Mouse (Mus musculus) kidney, adult 11 months (tissue): ENCODE measurements around the gene Dnajb12.
A peak's percentile ranks its signal among the peaks of the same experiment; 100 is the strongest.
"Not testable (repeated sequence)": the region's sequence is repeated elsewhere in the genome, so short reads cannot be mapped to it uniquely, and the experiment has no call there.

Source experiments
- DNase-seq: peaks from one replicate; pipeline ENCODE4 v3.0.0; 2022

Gene Dnajb12

DNA sequence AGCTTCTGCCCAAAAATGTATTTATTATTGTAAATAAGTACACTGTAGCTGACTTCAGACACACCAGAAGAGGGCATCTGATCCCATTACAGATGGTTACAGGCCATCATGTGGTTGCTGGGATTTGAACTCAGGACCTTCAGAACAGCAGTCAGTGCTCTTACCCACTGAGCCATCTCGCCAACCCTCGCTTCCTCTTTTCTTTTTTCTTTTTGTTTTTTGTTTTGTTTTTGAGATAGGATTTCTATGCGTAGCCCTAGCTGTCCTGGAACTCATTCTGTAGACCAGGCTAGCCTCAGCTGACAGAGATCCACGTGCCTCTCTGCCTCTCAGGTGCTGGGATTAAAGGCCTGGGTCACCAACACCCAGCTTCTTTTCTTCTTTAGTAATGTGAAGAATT, 6.7 kb upstream of the Dnajb12 start:
- DNase-seq: not testable (repeated sequence)

DNA sequence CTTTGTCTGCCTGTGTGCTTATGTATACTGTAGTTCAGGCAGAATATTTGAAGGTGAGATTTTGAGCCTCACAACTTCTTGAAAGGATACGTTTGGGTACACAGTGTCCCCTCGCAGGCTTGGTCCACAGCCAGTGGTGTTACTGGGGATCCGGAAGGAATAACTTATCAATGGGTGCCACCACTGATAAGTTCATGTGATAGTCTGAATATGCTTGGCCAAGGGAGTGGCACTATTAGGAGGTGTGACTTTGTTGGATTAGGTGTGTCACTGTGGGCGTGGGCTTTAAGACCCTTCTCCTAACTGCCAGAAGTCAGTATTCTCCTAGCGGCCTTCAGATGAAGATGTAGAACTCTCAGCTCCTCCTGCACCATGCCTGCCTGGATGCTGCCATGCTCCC, 6.2 kb upstream of the Dnajb12 start:
- no peak for DNase-seq

DNA sequence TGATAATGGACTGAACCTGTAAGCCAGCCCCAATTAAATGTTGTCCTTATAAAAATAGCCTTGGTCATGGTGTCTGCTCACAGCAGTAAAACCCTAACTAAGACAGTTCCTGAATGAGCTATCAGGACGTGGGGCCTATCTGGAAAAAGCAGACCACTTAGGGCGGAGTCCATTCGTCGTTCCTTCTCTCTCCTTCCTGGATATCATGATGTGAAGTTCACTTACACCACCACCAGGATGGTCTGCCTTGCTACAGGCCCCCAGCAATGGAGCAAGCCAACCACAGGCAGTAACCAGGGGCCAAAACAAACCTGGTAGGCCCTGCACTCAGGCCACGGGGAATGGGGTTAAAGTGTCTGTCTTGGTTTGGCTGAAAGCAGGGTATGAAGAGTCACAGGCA, 5.7 kb upstream of the Dnajb12 start:
- no peak for DNase-seq

DNA sequence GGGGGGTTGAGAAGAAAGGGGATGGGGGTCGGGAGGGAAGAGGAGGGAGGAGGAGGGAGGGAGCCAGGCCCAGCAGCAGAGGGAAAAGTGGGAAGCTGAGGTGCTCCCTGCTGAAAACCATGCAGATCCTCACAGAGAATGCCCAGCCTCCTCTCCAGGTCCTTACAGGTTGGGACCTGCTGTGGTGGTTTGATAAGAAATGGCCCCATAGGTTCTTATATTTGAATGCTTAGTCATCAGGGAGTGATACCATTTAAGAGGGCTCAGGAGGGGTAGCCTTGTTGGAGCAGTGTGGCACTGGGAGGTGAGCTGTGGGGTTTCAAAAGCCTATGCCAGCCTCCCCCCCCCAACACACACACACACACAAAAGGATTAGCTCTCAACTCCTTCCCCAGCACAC, 4.0 kb upstream of the Dnajb12 start:
- DNase-seq: no peak

DNA sequence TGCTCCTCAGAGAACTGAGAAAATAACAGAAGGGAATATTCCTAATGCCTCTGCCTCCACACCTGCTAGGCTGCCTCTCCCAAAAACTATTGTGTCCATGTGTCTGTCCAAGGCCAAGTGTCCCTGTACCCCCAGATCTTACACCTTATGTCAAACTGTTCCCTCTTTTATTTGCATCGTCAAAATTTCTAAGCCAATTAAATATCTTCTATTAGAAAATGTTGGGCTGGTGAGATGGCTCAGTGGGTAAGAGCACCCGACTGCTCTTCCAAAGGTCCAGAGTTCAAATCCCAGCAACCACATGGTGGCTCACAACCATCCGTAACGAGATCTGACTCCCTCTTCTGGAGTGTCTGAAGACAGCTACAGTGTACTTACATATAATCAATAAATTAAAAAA, 2.7 kb upstream of the Dnajb12 start:
- not testable (repeated sequence) for DNase-seq

DNA sequence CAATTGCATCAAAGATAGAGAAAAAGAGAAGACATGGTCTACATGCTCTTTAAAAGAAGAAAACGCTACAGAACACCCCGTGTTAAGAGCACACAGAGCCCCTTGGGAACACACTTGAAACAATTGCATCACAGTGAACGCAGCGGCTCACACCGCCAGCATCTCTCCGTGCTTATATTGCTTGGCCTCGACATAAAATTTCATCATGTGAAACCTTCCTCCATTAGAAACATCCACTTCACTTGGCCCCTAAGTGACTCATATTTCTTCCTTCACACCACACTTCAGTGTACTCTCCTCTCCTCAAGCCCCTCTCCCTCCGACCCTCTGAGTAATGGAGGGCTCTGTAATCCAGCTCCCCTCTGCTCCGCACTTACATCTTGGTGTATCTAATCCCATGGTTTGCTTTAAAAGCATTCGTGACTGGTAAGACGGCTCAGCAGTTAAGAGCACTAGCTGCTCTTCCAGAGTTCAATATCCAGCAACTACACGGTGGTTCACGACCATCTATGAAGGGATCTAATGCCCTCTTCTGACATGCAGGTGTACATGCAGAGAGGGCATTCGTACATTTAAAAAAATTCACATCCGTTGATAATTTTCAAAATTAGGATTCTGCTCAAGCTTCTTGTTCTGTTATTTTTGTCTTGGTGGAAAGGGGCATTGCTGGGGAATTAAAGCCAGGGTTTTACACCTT, 1.8 kb upstream of the Dnajb12 start:
- no peak for DNase-seq

DNA sequence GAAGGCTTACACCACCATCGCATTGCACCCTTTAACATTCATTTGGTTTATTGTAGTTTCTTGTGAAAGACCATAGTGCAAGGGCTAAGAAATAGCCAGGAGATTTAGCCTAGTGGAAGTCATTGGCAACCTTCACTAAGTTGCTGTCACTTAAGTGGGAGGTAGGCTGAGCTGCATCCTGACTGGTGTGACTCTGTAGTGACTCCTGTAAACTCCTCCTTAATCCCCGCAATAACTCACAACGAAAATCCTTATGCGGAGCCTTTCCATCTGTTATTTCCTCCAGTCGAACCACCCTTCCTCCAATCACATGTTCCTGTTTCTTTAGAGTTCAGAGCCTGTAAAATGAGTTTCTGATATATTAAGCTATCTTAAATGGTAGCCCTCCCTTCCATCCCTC, 533 bp upstream of the Dnajb12 start:
- no peak for DNase-seq

DNA sequence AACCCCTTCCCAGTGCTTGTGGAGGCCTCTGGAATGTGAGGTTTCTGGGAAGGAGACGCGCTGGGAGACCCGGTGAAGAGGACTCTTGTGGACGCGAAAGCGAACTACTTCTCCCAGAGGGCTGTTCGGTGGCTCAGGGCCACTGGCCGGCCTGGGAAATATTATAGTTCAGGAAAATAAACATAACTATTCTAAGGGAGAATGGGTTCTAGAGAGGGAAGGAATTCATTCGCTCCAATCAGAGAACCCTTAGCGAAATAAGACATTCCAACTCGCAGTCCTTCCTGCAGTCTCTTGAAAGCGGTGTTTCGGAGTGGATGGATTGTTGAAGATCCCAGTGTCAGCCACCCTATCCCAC, 652 bp downstream of the Dnajb12 start:
- no peak for DNase-seq

DNA sequence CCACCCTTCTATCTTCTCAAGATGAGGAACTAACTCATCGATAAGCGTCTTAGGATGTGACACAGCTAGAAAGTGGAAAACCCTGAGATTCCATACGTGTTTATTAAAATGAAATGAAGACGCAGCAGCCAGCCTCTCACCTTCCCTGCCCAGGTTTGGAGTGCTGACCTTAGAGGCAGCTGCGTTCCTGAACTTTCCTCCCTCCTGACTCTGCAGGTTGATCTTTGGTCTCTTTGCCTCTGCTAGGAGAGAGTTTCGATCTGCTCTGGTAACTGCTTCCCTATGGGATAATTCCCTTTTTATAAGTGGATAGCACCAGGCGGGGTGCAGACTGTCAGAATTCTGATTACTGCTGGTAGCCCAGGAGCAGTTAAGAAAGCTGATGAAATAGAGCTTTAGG, 1.5 kb downstream of the Dnajb12 start:
- peak; percentile 69 for DNase-seq

DNA sequence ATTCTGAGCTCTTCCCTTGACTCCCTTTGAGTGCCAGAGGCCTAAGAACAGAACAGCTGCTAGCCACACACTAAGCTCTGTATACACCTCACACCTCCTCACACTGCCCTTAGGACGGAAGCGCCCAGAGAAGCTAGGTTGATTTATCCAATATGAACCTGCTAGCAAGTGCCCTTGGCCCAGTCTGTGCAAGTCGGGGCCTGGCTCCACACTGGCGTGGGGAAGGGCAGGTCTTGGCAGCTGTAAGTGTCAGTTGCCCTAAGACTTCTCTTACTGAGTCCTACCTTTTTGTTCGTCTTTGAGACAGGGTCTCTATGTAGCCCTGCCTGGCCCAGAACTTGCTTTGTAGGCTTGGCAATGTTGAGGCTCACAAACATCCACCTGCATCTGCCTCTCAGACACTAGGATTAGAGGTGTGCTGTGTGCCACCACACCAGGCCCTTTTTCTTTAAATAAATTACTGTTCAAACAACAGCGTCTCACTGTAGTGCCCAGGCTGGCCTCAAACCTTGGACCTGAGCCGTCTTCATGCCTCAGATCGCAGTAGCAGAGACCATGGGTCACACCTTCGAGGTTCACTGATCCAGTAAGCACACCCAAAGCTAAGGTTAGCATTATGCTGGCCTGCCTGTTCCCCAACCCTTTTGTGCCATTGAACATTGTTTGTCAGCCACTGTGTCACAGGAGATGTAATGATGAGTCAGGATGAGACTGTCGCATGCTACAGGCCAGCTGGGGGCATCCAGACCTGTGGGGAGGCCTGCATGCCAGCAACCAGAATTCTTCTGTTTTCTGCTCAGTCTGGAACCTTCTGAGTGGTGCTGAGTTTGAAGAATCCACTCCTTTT, 5.2 kb downstream of the Dnajb12 start:
- peak; percentile 76 for DNase-seq

DNA sequence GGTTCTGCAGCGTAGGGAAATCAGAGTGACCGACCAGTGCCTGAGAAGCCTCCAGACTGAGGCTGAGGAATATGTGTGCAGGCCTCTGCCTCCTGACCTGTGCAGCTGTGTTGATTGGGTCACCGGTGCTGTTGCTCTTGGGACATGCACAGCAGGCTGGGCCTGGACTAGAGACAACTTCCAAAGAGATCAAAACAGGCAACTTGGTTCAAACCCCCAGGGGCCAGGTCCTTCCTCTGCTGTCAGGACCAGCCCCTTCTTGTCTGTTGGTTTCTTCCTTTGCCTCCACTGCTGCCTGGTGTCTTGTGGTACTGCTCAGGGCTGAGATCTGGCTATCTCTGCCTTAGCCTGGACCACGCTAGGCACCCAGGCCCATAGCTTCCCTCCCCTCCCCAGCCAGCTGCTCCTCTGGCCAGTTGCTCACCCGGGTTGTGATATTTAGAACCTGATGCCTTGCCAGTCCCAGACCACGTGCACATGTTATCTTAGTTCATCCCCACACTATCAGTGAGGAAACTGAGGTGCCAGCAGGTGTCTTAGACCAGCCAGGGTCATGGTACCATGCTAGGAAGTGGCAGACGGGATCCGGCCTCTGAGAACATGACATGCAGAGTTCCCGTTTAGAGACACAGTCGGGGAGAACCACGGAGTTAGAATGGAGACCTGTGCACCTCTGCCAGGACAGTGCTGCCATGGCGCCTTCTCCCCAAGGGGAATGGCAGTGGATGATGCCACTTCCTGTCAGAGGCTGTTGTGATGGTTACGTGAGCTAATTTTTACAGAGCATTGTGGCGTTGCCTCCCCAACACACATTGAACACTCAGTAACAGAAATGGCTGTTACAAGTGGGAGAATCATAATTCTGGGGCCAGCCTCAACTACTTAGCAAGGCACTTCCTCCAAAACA, 6.1 kb downstream of the Dnajb12 start:
- no peak for DNase-seq

DNA sequence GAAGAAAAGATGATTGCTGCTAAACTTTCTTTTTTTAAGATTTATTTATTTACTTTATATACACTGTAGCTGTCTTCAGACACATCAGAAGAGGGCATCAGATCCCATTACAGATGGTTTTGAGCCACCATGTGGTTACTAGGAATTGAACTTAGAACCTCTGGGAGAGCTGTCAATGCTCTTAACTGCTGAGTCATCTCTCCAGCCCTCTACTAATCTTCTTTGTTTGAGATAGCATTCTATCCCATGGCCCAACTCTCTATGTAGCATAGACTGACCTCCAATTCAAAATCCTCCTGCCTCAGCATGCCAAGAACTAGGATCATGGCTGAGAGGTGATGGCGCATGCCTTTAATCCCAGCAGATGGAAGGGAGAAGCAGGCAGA, 6.7 kb downstream of the Dnajb12 start:
- DNase-seq: no peak

DNA sequence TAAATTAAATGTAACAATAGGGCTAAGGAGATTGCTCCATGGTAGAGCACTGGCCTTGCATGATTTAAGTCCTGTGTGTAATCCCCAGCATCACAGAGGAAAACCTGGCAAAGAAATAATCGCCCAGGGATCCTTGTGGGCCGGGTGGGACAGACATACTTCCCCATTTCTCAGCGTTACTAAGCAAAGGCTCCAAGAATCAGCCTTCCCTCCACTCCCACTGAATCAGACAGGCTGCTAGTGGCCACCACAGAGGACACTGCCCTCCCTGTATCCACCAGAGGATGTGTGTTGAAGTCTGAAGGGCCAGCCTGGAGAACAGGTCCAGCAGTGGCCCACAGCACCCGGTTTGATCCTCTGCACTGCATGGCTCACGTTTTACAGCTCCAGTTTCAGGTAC, 8.1 kb downstream of the Dnajb12 start:
- DNase-seq: no peak

DNA sequence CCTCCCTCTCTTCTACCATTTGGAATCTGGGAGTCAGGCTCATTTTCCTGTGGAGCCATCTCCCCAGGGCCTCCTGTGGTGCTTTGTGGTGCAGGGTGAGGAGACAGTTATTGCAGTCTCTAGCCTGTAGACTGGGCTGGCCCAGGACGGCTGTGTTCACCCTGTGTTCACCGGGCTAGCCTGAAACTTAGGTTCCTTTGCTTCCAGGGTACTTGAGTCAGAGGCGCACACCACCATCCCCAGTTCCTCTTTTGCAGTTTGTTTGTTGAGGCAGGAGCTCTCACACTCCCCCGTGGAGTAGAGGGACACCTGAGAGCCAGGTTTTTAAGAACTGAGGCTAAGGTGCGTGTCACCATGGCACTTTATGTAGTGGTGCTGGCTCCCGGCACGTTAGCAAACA, 10.0 kb downstream of the Dnajb12 start:
- no peak for DNase-seq

DNA sequence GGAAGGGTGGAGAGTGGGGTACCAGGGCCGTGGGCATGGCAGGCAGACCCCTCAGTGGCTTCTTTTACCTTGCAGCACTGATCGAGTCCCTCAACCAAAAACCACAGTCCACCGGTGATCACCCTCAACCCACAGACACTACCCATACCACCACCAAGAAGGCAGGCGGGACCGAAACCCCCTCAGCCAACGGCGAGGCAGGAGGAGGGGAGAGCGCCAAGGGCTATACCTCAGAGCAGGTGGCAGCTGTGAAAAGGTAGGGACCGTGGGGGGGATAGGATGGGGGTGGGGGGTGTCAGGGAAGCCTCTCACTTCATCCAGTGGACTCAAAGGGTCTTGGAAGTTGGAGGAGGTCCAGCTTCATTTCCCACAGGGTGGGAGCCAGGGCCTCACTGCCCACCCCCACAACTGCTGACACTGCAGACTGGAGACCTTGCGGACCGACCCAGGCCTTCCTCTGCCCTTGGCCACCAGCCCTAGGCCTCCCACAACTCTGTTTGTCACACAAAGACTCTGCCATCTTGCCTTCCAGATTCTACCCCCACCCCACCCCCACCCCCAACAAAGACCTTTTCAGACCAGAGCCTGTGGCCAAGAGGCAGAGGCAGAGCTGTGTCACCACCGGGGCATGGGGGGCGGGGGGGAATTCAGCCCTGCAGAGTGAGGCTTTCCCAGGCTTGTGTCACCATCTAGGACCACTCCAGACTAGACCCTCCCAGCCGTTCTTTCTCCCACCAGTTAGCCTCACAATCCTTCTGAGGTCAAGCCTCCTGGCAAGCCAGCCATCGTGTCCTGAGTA, 10.8 kb downstream of the Dnajb12 start:
- DNase-seq: no peak

DNA sequence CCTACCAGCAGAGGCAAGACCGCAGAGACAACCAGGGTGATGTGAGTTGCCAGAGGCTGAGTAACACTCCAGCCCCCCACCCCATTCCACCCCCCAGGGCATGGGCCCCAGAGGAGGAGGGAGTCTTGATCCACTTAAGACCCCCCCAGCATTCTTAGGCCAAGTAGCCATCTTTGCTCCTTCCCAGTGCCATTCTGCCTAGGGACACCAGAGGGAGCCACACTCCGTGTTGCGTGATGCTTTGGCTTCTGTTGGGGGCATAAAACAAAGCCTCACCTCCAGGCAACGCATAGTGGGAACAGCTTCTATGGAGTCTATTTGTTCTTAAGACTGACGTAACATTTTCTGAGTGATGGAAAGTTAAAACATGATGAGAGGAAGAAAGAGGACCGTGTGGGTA, 13.6 kb downstream of the Dnajb12 start:
- DNase-seq: no peak

DNA sequence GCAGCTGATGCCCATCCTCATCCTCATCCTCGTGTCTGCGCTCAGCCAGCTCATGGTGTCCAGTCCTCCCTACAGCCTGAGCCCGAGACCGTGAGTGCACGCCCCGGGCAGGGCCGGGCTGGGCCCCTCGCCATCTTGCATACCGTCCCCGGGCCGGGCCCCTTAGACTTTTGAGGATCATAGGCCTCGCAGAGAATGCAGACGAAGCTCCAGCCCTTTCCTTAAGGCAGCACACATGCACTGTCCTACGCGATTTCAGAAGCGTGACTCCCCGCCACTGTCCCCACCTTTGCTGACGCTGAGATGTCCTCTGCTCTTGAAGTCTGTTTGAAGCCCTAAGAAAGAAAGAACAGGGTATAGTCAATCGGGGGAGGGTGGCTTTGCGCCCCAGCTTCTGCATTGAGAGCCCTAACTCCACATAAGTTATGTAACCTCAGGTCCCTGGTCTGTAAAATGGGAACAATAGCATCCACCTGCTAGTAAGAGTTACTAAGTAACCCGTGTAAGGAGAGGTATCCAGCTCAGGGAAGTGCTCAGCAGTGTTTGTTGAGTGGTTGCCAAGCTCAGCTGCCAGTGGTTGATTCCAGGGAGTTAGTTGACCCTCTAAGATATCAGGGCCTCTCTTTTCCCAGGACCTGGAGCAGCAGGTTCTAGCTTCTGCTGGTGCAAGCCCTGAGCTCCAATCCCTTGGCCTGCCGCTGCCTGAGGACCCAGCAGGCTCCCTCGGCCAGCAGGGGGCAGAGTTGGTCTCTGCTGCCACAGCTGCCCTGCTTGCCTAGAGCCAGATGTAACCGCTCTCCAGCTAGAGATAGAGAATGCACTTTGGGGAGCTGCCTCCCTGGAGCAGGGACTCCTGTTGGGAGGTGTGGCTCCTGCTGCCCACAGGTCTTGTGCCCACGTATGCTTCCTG, 15.2 kb downstream of the Dnajb12 start:
- DNase-seq: peak; percentile 69

DNA sequence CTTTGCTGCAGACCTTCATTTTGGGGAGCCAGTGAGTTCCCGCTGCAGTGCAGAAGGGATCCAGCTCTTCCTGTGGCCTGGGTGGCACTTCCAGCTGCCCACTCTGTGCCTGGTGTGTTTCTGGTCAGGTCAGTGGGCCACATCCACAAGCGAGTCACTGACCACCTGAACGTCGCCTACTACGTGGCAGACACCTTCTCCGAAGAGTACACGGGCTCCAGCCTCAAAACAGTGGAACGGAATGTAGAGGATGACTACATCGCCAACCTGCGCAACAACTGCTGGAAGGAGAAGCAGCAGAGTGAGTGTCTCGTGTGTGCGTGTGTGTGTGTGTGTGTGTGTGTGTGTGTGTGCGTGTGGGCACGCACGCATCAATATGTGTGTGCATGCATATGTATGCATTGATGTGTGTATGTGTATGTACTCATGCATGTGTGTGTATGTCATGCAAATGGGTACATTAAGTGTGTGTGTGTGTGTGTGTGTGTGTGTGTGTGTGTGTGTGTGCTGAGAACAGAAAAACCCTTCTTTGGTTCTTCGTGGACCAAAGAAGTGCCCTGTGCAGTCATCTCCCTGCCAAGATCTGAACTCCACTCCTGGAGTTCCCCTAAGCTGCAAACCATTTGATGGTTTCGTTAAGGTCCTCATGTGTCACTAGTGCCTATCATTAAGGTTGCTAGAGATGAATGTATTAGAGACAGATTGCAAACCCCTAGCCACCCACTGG, 16.3 kb downstream of the Dnajb12 start:
- no peak for DNase-seq

DNA sequence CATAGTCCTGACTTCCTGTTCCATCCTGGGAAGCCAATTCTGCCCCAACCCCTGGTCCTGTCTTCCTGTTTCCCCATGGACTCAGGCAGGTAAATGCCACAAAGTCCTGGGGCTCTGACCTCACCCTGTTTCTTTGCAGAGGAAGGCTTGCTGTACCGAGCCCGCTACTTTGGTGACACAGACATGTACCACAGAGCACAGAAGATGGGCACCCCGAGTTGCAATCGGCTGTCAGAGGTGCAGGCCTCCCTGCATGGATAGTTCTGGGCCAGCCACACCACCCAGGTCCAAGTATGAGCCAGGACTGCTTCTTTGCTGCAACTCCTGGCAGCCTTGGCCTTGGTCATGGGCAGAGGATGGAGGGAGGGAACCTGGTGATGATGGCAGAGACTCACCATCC, 16.9 kb downstream of the Dnajb12 start:
- no peak for DNase-seq

DNA sequence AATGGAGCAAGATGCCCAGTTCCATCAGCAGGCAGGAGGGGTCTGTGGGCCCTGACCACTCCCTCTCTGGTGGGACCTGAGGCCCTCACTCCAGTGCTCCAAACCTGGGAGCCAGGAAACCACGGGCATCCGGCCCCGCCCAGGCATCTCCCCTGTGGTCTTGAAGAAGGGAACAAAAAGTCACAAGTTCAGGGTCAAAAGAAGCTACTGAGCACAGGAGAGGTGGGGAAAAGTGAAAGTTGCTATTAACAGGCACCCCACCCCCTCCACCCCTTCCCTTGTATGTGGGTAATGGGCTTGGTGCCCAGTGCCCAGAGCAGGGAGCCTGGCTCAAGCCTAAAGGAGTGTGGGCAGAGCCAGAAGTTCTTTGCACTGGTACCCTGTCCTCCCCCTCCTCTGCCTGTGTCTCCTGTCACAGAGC, 17.6 kb downstream of the Dnajb12 start:
- DNase-seq: peak; percentile 48

DNA sequence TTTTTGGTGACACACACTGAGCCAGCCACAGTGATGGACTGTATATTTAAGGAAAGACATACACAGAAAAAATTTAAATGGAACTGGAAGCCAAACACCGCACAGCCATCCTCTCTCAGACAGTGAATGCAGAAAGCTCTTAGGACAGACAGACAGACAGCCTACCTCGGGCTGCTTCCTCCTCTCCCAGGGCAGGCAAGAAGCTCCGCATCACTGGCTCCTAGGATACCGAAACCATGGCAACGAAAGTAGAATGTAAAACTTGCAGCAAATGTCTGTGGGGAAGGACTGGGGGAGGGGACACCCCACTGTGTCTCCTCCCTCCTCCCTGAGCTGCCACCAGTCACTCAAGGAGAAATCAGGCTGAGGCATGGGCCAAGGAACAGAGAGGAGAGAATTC, 18.2 kb downstream of the Dnajb12 start:
- DNase-seq: peak; percentile 53
